Mouse (Mus musculus) C2C12 (cell line): Measurements from ENCODE around the gene Ptprm. TPM values are rescaled to one million over a fixed set of nuclear protein-coding genes. Genes with fewer than 3 reads are reported as not detected.

Source experiments
- H3K27me3 ChIP-seq: one replicate; pipeline ENCODE4 v1.6.1; 2011; ENCODE audit not compliant: control insufficient read depth, insufficient read depth, insufficient read length
- H3K36me3 ChIP-seq: one replicate; pipeline ENCODE4 v1.6.1; 2011; ENCODE audit not compliant: control insufficient read depth, insufficient read depth
- H3K4me3 ChIP-seq: one replicate; pipeline ENCODE4 v1.5.1; 2011; ENCODE audit warnings: mild to moderate bottlenecking, control low read depth; ENCODE audit not compliant: poor library complexity, insufficient read depth, severe bottlenecking
- H3K79me2 ChIP-seq: one replicate; pipeline ENCODE4 v1.6.1; 2011; ENCODE audit not compliant: control insufficient read depth, insufficient read depth
- H3K79me3 ChIP-seq: one replicate; pipeline ENCODE4 v1.6.1; 2011; ENCODE audit warnings: low read depth, control low read depth
- H3ac ChIP-seq: one replicate; pipeline ENCODE3; 2011; ENCODE audit warnings: low read depth; ENCODE audit not compliant: control insufficient read depth, insufficient read length
- CEBPB ChIP-seq: IDR thresholded peaks from one replicate; pipeline ENCODE4 v1.6.1; 2011; ENCODE audit warnings: low read depth, mild to moderate bottlenecking, control low read depth, moderate library complexity
- CTCF ChIP-seq: IDR thresholded peaks from one replicate; pipeline ENCODE4 v1.5.1; 2011; ENCODE audit not compliant: control insufficient read depth, insufficient read depth, insufficient read length
- FOSL1 ChIP-seq: IDR thresholded peaks from one replicate; pipeline ENCODE4 v1.8.0; 2011; ENCODE audit warnings: mild to moderate bottlenecking, low read length; ENCODE audit not compliant: poor library complexity, insufficient read depth, severe bottlenecking
- MAX ChIP-seq: IDR thresholded peaks from one replicate; pipeline ENCODE4 v1.6.1; 2011; ENCODE audit warnings: mild to moderate bottlenecking, control low read depth
- MYOD1 ChIP-seq: IDR thresholded peaks from one replicate; pipeline ENCODE4 v1.6.1; 2011; ENCODE audit warnings: low read depth; ENCODE audit not compliant: control insufficient read depth, insufficient read length
- MYOG ChIP-seq: IDR thresholded peaks from one replicate; pipeline ENCODE4 v1.6.1; 2011; ENCODE audit not compliant: control insufficient read depth, insufficient read length; ENCODE audit errors: extremely low read depth
- USF1 ChIP-seq: IDR thresholded peaks from one replicate; pipeline ENCODE4 v1.6.1; 2011; ENCODE audit warnings: low read depth, mild to moderate bottlenecking, control low read depth, moderate library complexity
- polyA plus RNA-seq: library from polyadenylated mRNA; unstranded; fragments of >200 nt; fragmentation: generic; extraction: Trizol; gene quantifications from one replicate; pipeline ENCODE4 v1.2.1, GENCODE M21; 2012; ENCODE audit warnings: missing spikeins

The Ptprm gene
- polyA plus RNA-seq, 1 experiment = 4.4 TPM

GRCm38 (mm10) chr17:67090997-67091396, 263.3 kb downstream of the Ptprm start:
- Histone ChIP-seq H3K36me3 (no peaks in the 10 kb centered on the region), H3K27me3 (no peaks in the 10 kb centered on the region), H3ac (no peak overlapping the region), H3K4me3 (no peak overlapping the region), H3K79me3 (no peaks in the 10 kb centered on the region), H3K79me2 (no peaks in the 10 kb centered on the region)
- TF ChIP-seq MYOG (no peak), USF1 (no peak), FOSL1 (no peak), CTCF (no peak), CEBPB (no peak), MAX (no peak), MYOD1 (no peak)

- Histone ChIP-seq H3K79me2 (no peaks in the 10 kb centered on the region), H3K4me3 (no peak overlapping the region), H3K79me3 (no peaks in the 10 kb centered on the region), H3ac (no peak overlapping the region), H3K27me3 (no peaks in the 10 kb centered on the region), H3K36me3 (no peaks in the 10 kb centered on the region)
- TF ChIP-seq USF1 (no peak), FOSL1 (no peak), CTCF (no peak), CEBPB (no peak), MYOG (no peak), MAX (no peak), MYOD1 (no peak)
Measured at GRCm38 (mm10) chr17:67090153-67090552, 264.1 kb downstream of the Ptprm start.

- Histone ChIP-seq H3K79me2 (no peaks in the 10 kb centered on the region), H3K4me3 (no peak overlapping the region), H3K36me3 (no peaks in the 10 kb centered on the region), H3K79me3 (no peaks in the 10 kb centered on the region), H3ac (no peak overlapping the region), H3K27me3 (no peaks in the 10 kb centered on the region)
- no peak for TF ChIP-seq FOSL1
- no peak for TF ChIP-seq CEBPB
- no peak for TF ChIP-seq USF1
- no peak for TF ChIP-seq MYOD1
- TF ChIP-seq MAX = no peak
- no peak for TF ChIP-seq CTCF
- no peak for TF ChIP-seq MYOG
Measured at GRCm38 (mm10) chr17:67089611-67090010, 264.6 kb downstream of the Ptprm start.

- no peak for TF ChIP-seq MYOG
- no peak overlapping the region for H3ac ChIP-seq
- H3K36me3 ChIP-seq = no peaks in the 10 kb centered on the region
- no peak overlapping the region for H3K4me3 ChIP-seq
- H3K79me3 ChIP-seq = no peaks in the 10 kb centered on the region
- H3K79me2 ChIP-seq = no peaks in the 10 kb centered on the region
- no peaks in the 10 kb centered on the region for H3K27me3 ChIP-seq
Measured at GRCm38 (mm10) chr17:67087585-67087984, 266.7 kb downstream of the Ptprm start.

- TF ChIP-seq MAX = no peak
- no peak for TF ChIP-seq CTCF
- no peak for TF ChIP-seq CEBPB
- no peak for TF ChIP-seq FOSL1
- no peak for TF ChIP-seq MYOD1
- TF ChIP-seq MYOG = no peak
- no peak for TF ChIP-seq USF1
- no peak overlapping the region for H3ac ChIP-seq
- no peaks in the 10 kb centered on the region for H3K79me3 ChIP-seq
- no peaks in the 10 kb centered on the region for H3K79me2 ChIP-seq
- H3K4me3 ChIP-seq = no peak overlapping the region
- no peaks in the 10 kb centered on the region for H3K36me3 ChIP-seq
- H3K27me3 ChIP-seq = no peaks in the 10 kb centered on the region
Measured at GRCm38 (mm10) chr17:67086811-67087210, 267.4 kb downstream of the Ptprm start.

DNA sequence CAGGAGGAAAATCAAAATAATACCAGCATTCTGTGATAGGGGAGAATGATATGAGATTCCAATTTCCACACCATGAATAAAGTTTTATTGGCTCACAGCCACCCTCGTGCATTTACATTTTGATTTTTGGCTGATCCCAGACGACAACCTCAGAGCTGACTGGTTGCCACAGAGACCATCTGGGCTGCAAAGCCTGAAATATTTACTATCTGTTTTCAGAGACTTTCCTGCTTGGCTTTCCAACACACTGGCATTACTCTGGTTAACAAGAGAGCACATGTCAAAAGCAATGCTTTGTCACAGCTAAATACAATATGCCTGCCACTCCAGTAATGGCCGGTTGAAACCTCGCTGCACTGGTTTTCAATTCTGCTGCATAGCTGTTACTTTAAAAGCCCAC, 269.8 kb downstream of the Ptprm start:
- Histone ChIP-seq H3ac (no peak overlapping the region), H3K4me3 (no peak overlapping the region), H3K79me3 (no peaks in the 10 kb centered on the region), H3K36me3 (no peaks in the 10 kb centered on the region), H3K27me3 (no peaks in the 10 kb centered on the region), H3K79me2 (no peaks in the 10 kb centered on the region)
- TF ChIP-seq FOSL1 (no peak), MAX (no peak), CEBPB (no peak), USF1 (no peak), MYOD1 (no peak), CTCF (no peak), MYOG (no peak)
